Mouse (Mus musculus): ENCODE results near the gene Mfn1.

- TF ChIP-seq CTCF (IDR thresholded peaks at IDR 0.05; ENCODE audit: low read depth, low read length) (no peak), POLR2A (IDR thresholded peaks at IDR 0.05; ENCODE audit: extremely low read depth, insufficient read depth, low read length) (no peak)
Measured at GRCm38 (mm10) chr3:32599328-32599727, 70.1 kb downstream of the Mfn1 start.

Measured in liver, adult 2 months (tissue).